Mouse (Mus musculus): ENCODE results near the gene Prkce. TPM values are rescaled to one million over a fixed set of nuclear protein-coding genes. Genes with fewer than 3 reads are reported as not detected.
"Not testable (repeated sequence)": the region's sequence is repeated elsewhere in the genome, so short reads cannot be mapped to it uniquely, and the experiment has no call there.

The Prkce gene
- polyA plus RNA-seq, 1 experiment from 2014 or later = 44.3 TPM

GRCm38 (mm10) chr17:86467291-86467898 lies 299.8 kb downstream of the Prkce start:
- Histone ChIP-seq H3K36me3 (ENCODE audit: control insufficient read depth, insufficient read depth, low read length) (no peaks in the 10 kb centered on the region), H3K9ac (replicated peaks; ENCODE audit: low read depth, low read length) (no peak overlapping the region), H3K4me2 (ENCODE audit: low read depth, low read length) (no peak overlapping the region), H3K9me3 (ENCODE audit: control insufficient read depth, low read length) (no peaks in the 10 kb centered on the region), H3K27me3 (ENCODE audit: control insufficient read depth, insufficient read depth, low read length) (no peaks in the 10 kb centered on the region), H3K4me3 (ENCODE audit: low read depth, low read length) (no peak overlapping the region), H3K4me1 (ENCODE audit: control insufficient read depth, insufficient read depth, low read length) (peaks cover 22% of the 10 kb centered on the region), H3K27ac (ENCODE audit: low read depth, low read length) (no peak overlapping the region)
- 72% methylated on average over 10 of the region's 10 CpGs for WGBS
- ATAC-seq (ENCODE audit: low read depth) = no peak

DNA sequence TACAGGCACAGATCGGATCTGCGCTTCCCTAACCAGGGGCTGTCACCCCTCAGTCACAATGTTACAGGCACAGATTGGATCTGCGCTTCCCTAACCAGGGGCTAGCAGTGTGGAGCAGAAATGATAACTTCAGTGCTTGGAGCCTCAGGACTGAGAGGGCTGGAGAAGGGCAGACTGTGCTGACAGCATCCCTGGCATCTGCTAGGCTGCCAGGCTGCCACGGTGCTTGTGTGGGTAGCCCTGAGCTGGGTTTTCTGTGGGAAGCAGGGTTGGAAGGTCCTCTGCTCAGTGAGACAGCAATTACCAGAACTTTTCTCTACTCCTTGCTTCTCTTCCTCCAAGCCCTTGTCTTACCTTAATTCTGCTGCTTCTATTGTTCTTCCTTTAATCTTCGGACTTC lies 300.4 kb downstream of the Prkce start:
- H3K36me3 ChIP-seq (ENCODE audit: control insufficient read depth, insufficient read depth, low read length) = no peaks in the 10 kb centered on the region
- no peaks in the 10 kb centered on the region for H3K27me3 ChIP-seq (ENCODE audit: control insufficient read depth, insufficient read depth, low read length)
- no peak overlapping the region for H3K4me2 ChIP-seq (ENCODE audit: low read depth, low read length)
- no peaks in the 10 kb centered on the region for H3K9me3 ChIP-seq (ENCODE audit: control insufficient read depth, low read length)
- no peak overlapping the region for H3K27ac ChIP-seq (ENCODE audit: low read depth, low read length)
- 82% methylated on average over 5 of the region's 5 CpGs for WGBS
- no peak for ATAC-seq (ENCODE audit: low read depth)
- H3K9ac ChIP-seq (replicated peaks; ENCODE audit: low read depth, low read length) = no peak overlapping the region
- no peak overlapping the region for H3K4me3 ChIP-seq (ENCODE audit: low read depth, low read length)
- H3K4me1 ChIP-seq (ENCODE audit: control insufficient read depth, insufficient read depth, low read length) = peaks cover 22% of the 10 kb centered on the region

DNA sequence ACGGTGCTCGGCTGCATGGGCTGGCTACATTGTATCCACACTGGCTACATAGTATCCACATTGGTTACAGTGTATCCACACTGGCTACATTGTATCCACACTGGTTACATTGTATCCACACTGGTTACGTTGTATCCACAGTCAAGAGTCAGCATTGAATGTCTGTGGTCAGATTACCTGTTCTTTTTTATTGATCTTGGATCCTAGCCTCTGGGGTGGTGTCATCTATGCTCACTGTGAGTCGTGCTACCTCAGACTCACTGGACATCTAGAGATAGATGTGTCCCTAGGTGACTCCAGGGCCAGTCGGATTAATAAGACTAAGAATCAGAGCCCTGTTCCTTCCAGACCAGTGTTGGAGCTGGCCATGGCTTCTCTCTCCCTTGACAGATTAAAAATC lies 302.6 kb downstream of the Prkce start:
- Histone ChIP-seq H3K4me1 (ENCODE audit: control insufficient read depth, insufficient read depth, low read length) (peaks cover 13% of the 10 kb centered on the region), H3K4me3 (ENCODE audit: low read depth, low read length) (no peak overlapping the region), H3K9me3 (ENCODE audit: control insufficient read depth, low read length) (no peaks in the 10 kb centered on the region), H3K27ac (ENCODE audit: low read depth, low read length) (no peak overlapping the region), H3K4me2 (ENCODE audit: low read depth, low read length) (no peak overlapping the region), H3K36me3 (ENCODE audit: control insufficient read depth, insufficient read depth, low read length) (no peaks in the 10 kb centered on the region), H3K27me3 (ENCODE audit: control insufficient read depth, insufficient read depth, low read length) (no peaks in the 10 kb centered on the region), H3K9ac (replicated peaks; ENCODE audit: low read depth, low read length) (no peak overlapping the region)
- WGBS = 84% methylated on average over 5 of the region's 5 CpGs
- ATAC-seq (ENCODE audit: low read depth) = no peak

DNA sequence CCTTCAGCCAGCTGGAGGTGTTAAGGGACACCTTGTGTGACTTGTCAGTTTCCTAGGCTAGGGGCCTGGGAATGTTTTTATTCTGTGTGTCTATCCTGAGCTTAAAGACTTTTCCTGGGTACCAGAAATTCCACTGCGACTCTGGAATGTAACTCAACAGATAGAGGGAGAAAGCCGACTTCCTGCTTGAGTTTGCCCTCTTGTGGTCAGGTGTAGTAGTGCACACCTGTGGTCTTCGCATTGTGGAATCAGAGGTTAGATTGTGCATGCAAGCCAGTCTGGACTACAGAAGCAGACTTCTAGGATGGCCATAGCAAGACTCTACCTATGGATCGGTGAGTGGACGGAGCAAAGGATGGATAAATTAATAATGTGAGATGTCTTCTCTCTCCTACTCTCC lies 304.1 kb downstream of the Prkce start:
- no peak overlapping the region for H3K4me2 ChIP-seq (ENCODE audit: low read depth, low read length)
- no peaks in the 10 kb centered on the region for H3K9me3 ChIP-seq (ENCODE audit: control insufficient read depth, low read length)
- H3K4me3 ChIP-seq (ENCODE audit: low read depth, low read length) = no peak overlapping the region
- no peak overlapping the region for H3K27ac ChIP-seq (ENCODE audit: low read depth, low read length)
- ATAC-seq (ENCODE audit: low read depth) = no peak
- no peaks in the 10 kb centered on the region for H3K36me3 ChIP-seq (ENCODE audit: control insufficient read depth, insufficient read depth, low read length)
- H3K27me3 ChIP-seq (ENCODE audit: control insufficient read depth, insufficient read depth, low read length) = no peaks in the 10 kb centered on the region
- WGBS = 52% methylated on average over 5 of the region's 5 CpGs
- H3K4me1 ChIP-seq (ENCODE audit: control insufficient read depth, insufficient read depth, low read length) = 0 out of 2 replicates have a peak, but pooled peaks cover 4% of the 10 kb centered on the region
- H3K9ac ChIP-seq (replicated peaks; ENCODE audit: low read depth, low read length) = no peak overlapping the region

- H3K4me2 ChIP-seq (ENCODE audit: low read depth, low read length) = no peak overlapping the region
- no peaks in the 10 kb centered on the region for H3K4me1 ChIP-seq (ENCODE audit: control insufficient read depth, insufficient read depth, low read length)
- no peak overlapping the region for H3K9ac ChIP-seq (replicated peaks; ENCODE audit: low read depth, low read length)
- H3K4me3 ChIP-seq (ENCODE audit: low read depth, low read length) = no peak overlapping the region
- ATAC-seq (ENCODE audit: low read depth) = no peak
- no peaks in the 10 kb centered on the region for H3K27me3 ChIP-seq (ENCODE audit: control insufficient read depth, insufficient read depth, low read length)
- no peaks in the 10 kb centered on the region for H3K9me3 ChIP-seq (ENCODE audit: control insufficient read depth, low read length)
- no peak overlapping the region for H3K27ac ChIP-seq (ENCODE audit: low read depth, low read length)
- WGBS = 93% methylated on average over 10 of the region's 10 CpGs
- no peaks in the 10 kb centered on the region for H3K36me3 ChIP-seq (ENCODE audit: control insufficient read depth, insufficient read depth, low read length)
Observed at GRCm38 (mm10) chr17:86476674-86477073, 309.1 kb downstream of the Prkce start.

DNA sequence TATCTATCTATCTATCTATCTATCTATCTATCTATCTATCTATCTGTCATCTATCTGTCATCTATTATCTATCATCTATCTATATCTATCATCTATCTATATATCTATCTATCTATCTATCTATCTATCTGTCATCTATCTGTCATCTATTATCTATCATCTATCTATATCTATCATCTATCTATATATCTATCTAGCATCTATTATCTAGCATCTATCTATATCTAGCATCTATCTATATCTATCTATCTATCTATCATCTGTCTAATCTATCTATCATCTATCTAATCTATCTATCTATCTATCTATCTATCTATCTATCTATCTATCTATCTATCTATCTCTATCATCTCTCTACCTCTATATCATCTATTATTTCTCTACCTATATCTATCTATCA lies 309.8 kb downstream of the Prkce start:
- not testable (repeated sequence) for H3K4me3 ChIP-seq (ENCODE audit: low read depth, low read length); ATAC-seq (ENCODE audit: low read depth); H3K9ac ChIP-seq (replicated peaks; ENCODE audit: low read depth, low read length); H3K4me1 ChIP-seq (ENCODE audit: control insufficient read depth, insufficient read depth, low read length); H3K9me3 ChIP-seq (ENCODE audit: control insufficient read depth, low read length); H3K27me3 ChIP-seq (ENCODE audit: control insufficient read depth, insufficient read depth, low read length); H3K4me2 ChIP-seq (ENCODE audit: low read depth, low read length); H3K36me3 ChIP-seq (ENCODE audit: control insufficient read depth, insufficient read depth, low read length); H3K27ac ChIP-seq (ENCODE audit: low read depth, low read length)

GRCm38 (mm10) chr17:86479406-86479805 lies 311.8 kb downstream of the Prkce start:
- H3K27me3 ChIP-seq (ENCODE audit: control insufficient read depth, insufficient read depth, low read length) = no peaks in the 10 kb centered on the region
- no peaks in the 10 kb centered on the region for H3K36me3 ChIP-seq (ENCODE audit: control insufficient read depth, insufficient read depth, low read length)
- H3K27ac ChIP-seq (ENCODE audit: low read depth, low read length) = no peak overlapping the region
- H3K4me1 ChIP-seq (ENCODE audit: control insufficient read depth, insufficient read depth, low read length) = no peaks in the 10 kb centered on the region
- H3K4me3 ChIP-seq (ENCODE audit: low read depth, low read length) = no peak overlapping the region
- no peak for ATAC-seq (ENCODE audit: low read depth)
- H3K9me3 ChIP-seq (ENCODE audit: control insufficient read depth, low read length) = no peaks in the 10 kb centered on the region
- H3K4me2 ChIP-seq (ENCODE audit: low read depth, low read length) = no peak overlapping the region
- H3K9ac ChIP-seq (replicated peaks; ENCODE audit: low read depth, low read length) = no peak overlapping the region
- 86% methylated on average over 10 of the region's 10 CpGs for WGBS

DNA sequence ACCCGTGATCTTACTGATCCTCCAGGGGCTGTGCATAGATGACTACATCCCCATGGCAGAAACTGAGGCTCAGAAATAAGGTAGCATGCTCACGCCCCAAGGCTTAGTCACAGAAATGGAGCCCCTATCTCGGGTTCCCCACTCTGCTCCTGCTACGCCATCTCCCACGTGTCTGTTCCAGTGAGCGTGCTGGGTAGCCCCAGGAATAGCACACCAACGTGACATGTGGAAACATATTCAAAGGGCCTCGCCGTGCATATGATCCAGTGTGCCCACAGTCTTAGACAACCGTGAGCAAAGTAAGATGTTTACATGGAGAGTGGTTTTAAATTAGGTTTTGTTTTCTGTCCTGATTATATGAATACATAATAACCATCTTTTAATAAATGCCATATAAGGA lies 315.1 kb downstream of the Prkce start:
- no peaks in the 10 kb centered on the region for H3K27me3 ChIP-seq (ENCODE audit: control insufficient read depth, insufficient read depth, low read length)
- no peak overlapping the region for H3K27ac ChIP-seq (ENCODE audit: low read depth, low read length)
- H3K9me3 ChIP-seq (ENCODE audit: control insufficient read depth, low read length) = no peaks in the 10 kb centered on the region
- WGBS = 93% methylated on average over 10 of the region's 10 CpGs
- H3K4me2 ChIP-seq (ENCODE audit: low read depth, low read length) = no peak overlapping the region
- ATAC-seq (ENCODE audit: low read depth) = no peak
- no peak overlapping the region for H3K9ac ChIP-seq (replicated peaks; ENCODE audit: low read depth, low read length)
- no peaks in the 10 kb centered on the region for H3K4me1 ChIP-seq (ENCODE audit: control insufficient read depth, insufficient read depth, low read length)
- H3K4me3 ChIP-seq (ENCODE audit: low read depth, low read length) = no peak overlapping the region
- H3K36me3 ChIP-seq (ENCODE audit: control insufficient read depth, insufficient read depth, low read length) = no peaks in the 10 kb centered on the region

GRCm38 (mm10) chr17:86484087-86484737 lies 316.6 kb downstream of the Prkce start:
- WGBS = 9% methylated on average over 3 of the region's 3 CpGs

More at GRCm38 (mm10) chr17:86484087-86484737, 316.6 kb downstream of the Prkce start:
- H3K9ac ChIP-seq (replicated peaks; ENCODE audit: low read depth, low read length) = no peak overlapping the region
- no peak overlapping the region for H3K27ac ChIP-seq (ENCODE audit: low read depth, low read length)
- H3K36me3 ChIP-seq (ENCODE audit: control insufficient read depth, insufficient read depth, low read length) = no peaks in the 10 kb centered on the region
- no peak overlapping the region for H3K4me3 ChIP-seq (ENCODE audit: low read depth, low read length)
- H3K4me2 ChIP-seq (ENCODE audit: low read depth, low read length) = no peak overlapping the region
- H3K9me3 ChIP-seq (ENCODE audit: control insufficient read depth, low read length) = no peaks in the 10 kb centered on the region
- H3K27me3 ChIP-seq (ENCODE audit: control insufficient read depth, insufficient read depth, low read length) = no peaks in the 10 kb centered on the region
- peak; percentile 56 for ATAC-seq (ENCODE audit: low read depth)
- no peaks in the 10 kb centered on the region for H3K4me1 ChIP-seq (ENCODE audit: control insufficient read depth, insufficient read depth, low read length)

Measured in neural tube, embryonic 14.5 days (tissue).